Mouse (Mus musculus) embryonic facial prominence, embryonic 14.5 days (tissue): Measurements from ENCODE around the gene Samd9l. TPM values are rescaled to one million over a fixed set of nuclear protein-coding genes. Genes with fewer than 3 reads are reported as not detected.
A peak's percentile ranks its signal among the peaks of the same experiment; 100 is the strongest.
"Not testable (repeated sequence)": the region's sequence is repeated elsewhere in the genome, so short reads cannot be mapped to it uniquely, and the experiment has no call there.

Experiments used
- ATAC-seq: fragments of 200-750 bp; cut with Nextera tagmentation; 2 replicates; pipeline ENCODE4 v1.8.0; 2017; ENCODE audit warnings: low read depth, moderate number of reproducible peaks, moderate TSS enrichment
- DNase-seq: peaks from one replicate; pipeline ENCODE4 v3.0.0-alpha.2; 2015; ENCODE audit warnings: low spot score
- H3K27ac ChIP-seq: fragments of 300-500 bp; sonication (generic); replicated peaks from 2 replicates; pipeline ENCODE4 v1.5.1; 2014; ENCODE audit warnings: low read depth, mild to moderate bottlenecking, low read length, moderate library complexity
- H3K27me3 ChIP-seq: fragments of 300-500 bp; sonication (generic); replicated peaks from 2 replicates; pipeline ENCODE4 v1.6.1; 2014; ENCODE audit warnings: low read length; ENCODE audit not compliant: control insufficient read depth, insufficient read depth
- H3K36me3 ChIP-seq: fragments of 300-500 bp; sonication (generic); 2 replicates; pipeline ENCODE4 v1.6.1; 2014; ENCODE audit warnings: low read length, mixed read lengths; ENCODE audit not compliant: control insufficient read depth, insufficient read depth
- H3K4me1 ChIP-seq: fragments of 300-500 bp; sonication (generic); 2 replicates; pipeline ENCODE4 v1.6.1; 2014; ENCODE audit warnings: antibody characterized with exemption, low read length; ENCODE audit not compliant: control insufficient read depth, insufficient read depth
- H3K4me2 ChIP-seq: fragments of 300-500 bp; sonication (generic); 2 replicates; pipeline ENCODE4 v1.6.1; 2014; ENCODE audit warnings: low read depth, mild to moderate bottlenecking, low read length, moderate library complexity, mixed read lengths
- H3K4me3 ChIP-seq: fragments of 300-500 bp; sonication (generic); 2 replicates; pipeline ENCODE4 v1.5.1; 2014; ENCODE audit warnings: low read depth, mild to moderate bottlenecking, low read length
- H3K9ac ChIP-seq: fragments of 300-500 bp; sonication (generic); 2 replicates; pipeline ENCODE4 v1.6.1; 2014; ENCODE audit warnings: low read depth, mild to moderate bottlenecking, low read length, moderate library complexity, mixed read lengths
- H3K9me3 ChIP-seq: fragments of 300-500 bp; sonication (generic); 2 replicates; pipeline ENCODE4 v1.6.1; 2016; ENCODE audit warnings: low read length; ENCODE audit not compliant: control insufficient read depth
- WGBS: fragments of 180-500 bp; shearing (Covaris S2); extraction: QIAGEN DNeasy Blood & Tissue Kit; methylation state at CpG from one replicate; pipeline ENCODE4 v1.1.7; 2014; 5-methylcytosine and 5-hydroxymethylcytosine counted together
- polyA plus RNA-seq: library from polyadenylated mRNA; unstranded; fragments of >200 nt; fragmentation: Nextera tagmentation; extraction: Ambion mirVana; gene quantifications from 2 replicates; pipeline ENCODE4 v1.2.1, GENCODE M21; 2014

Samd9l gene
- polyA plus RNA-seq, 1 experiment from 2014 or later = 4.3 TPM

- not testable (repeated sequence) for H3K27me3 ChIP-seq, H3K27ac ChIP-seq, DNase-seq, H3K9ac ChIP-seq, H3K4me3 ChIP-seq, ATAC-seq, H3K4me1 ChIP-seq, H3K36me3 ChIP-seq, H3K4me2 ChIP-seq, H3K9me3 ChIP-seq
- 86% methylated on average over 5 of the region's 7 CpGs for WGBS
These were observed 2.0 kb downstream of the Samd9l start for GRCm38 (mm10) chr6:3397182-3397906.

DNA sequence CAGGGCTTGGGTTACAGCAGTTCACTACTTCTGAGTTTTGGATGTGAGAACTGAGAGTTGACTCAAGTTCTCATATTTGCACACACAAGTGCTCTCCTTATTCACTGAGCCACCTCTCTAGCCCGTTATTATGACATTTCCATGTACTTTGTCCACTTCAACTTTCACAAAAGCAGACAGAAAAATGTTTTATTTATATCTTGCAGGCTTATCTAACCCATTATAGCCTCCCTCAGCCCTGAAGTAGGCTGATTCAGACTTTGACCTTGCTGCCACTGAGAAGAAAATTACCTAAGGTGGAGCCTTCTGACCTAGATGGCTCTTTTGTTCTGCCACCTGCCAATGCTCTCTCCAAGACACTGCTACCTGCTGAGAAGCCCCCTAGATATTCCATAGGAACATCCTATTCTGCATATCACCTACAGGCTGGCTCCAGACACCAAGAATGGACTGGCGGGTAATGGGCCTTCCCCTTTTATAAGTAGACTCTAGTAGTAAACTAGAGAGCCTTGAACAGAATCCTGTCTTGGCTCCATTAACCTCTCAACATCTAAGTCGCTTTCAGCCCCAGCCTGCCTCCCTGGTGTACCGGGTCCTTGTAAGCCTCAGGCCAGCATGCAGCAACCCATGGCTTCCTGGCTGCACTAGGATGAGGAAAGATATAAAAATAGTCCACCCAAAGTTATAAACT is 3.3 kb downstream of the Samd9l start:
- DNase-seq, H3K36me3 ChIP-seq, H3K4me1 ChIP-seq, H3K9me3 ChIP-seq, ATAC-seq, H3K27me3 ChIP-seq, H3K4me3 ChIP-seq, H3K27ac ChIP-seq, H3K4me2 ChIP-seq, H3K9ac ChIP-seq: not testable (repeated sequence)
- WGBS = 69% methylated on average over 4 of the region's 4 CpGs

DNA sequence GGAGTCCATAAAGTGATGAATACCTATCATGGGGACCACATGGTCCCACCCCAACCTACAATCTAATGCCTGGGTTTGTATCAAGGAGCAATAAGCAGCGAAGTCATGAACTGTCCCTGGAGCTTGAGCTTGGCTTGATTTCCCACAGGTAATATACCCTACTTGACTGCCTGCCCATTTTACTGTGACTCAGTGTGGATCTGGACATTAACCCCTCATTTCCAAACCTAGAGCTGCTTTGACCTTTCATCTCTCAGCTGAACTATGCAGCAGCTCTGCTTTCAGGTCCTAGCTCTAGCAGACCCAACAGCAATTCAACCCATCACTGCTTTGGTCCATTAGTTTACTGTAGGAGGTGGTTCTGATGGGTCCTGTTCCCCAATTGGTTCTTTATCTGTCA is 9.4 kb downstream of the Samd9l start:
- no peaks in the 10 kb centered on the region for H3K9me3 ChIP-seq
- ATAC-seq (no peak), DNase-seq (no peak)
- no peak overlapping the region for H3K4me2 ChIP-seq
- H3K27me3 ChIP-seq = no peaks in the 10 kb centered on the region
- no peak overlapping the region for H3K27ac ChIP-seq
- no peak overlapping the region for H3K4me3 ChIP-seq
- H3K9ac ChIP-seq = no peak overlapping the region
- WGBS = 69% methylated on average over 1 of the region's 1 CpGs
- no peaks in the 10 kb centered on the region for H3K36me3 ChIP-seq
- no peaks in the 10 kb centered on the region for H3K4me1 ChIP-seq

GRCm38 (mm10) chr6:3386565-3386964 is 12.8 kb downstream of the Samd9l start:
- 79% methylated on average over 6 of the region's 6 CpGs for WGBS
- no peak for DNase-seq

GRCm38 (mm10) chr6:3384816-3385215 is 14.6 kb downstream of the Samd9l start:
- DNase-seq, H3K36me3 ChIP-seq, H3K9me3 ChIP-seq, H3K4me2 ChIP-seq, H3K9ac ChIP-seq, H3K27me3 ChIP-seq, H3K4me3 ChIP-seq, H3K4me1 ChIP-seq, H3K27ac ChIP-seq: not testable (repeated sequence)
- ATAC-seq = peak; percentile 55; the same call in 1 of the 2 replicates

More at GRCm38 (mm10) chr6:3386565-3386964, 12.8 kb downstream of the Samd9l start:
- H3K4me2 ChIP-seq = no peak overlapping the region
- H3K9ac ChIP-seq = no peak overlapping the region
- no peak overlapping the region for H3K27ac ChIP-seq
- H3K27me3 ChIP-seq = no peaks in the 10 kb centered on the region
- no peak for ATAC-seq
- H3K36me3 ChIP-seq = no peaks in the 10 kb centered on the region
- H3K4me3 ChIP-seq = no peak overlapping the region
- no peaks in the 10 kb centered on the region for H3K4me1 ChIP-seq
- no peaks in the 10 kb centered on the region for H3K9me3 ChIP-seq

DNA sequence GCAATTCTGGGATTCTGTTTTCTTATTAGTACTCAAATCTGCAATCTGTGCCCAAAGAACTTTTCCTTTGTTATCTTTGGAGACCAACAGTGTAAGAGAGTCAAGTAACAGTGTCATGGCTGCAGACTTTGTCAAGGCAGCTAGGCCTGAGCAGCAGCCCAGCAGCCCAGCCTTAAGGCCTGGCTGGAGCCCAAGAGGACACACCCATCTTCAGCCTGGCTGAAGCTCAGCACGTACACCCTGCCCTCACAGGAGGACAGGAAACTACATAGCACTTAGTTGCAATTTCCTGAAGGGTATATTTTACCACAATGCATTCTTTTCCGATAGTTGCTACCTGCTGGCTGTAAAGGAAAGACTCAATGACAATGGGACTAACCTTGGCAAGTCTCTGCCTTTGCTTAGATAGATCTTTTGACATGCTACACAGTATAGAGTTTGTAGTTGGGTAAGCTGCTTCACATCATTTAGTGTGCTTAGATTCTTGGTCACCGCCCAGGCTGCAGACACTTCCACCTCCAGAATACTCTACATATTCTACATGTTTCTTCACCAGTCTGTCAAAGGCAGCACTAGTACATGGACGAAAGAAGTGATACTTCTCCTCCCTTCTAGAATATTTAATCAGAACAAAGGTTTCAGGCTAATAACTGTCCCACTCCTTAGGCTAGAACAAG is 15.1 kb downstream of the Samd9l start:
- peak; percentile 53; the same call in 1 of the 2 replicates for ATAC-seq
- H3K27ac ChIP-seq, H3K4me1 ChIP-seq: not testable (repeated sequence)

DNA sequence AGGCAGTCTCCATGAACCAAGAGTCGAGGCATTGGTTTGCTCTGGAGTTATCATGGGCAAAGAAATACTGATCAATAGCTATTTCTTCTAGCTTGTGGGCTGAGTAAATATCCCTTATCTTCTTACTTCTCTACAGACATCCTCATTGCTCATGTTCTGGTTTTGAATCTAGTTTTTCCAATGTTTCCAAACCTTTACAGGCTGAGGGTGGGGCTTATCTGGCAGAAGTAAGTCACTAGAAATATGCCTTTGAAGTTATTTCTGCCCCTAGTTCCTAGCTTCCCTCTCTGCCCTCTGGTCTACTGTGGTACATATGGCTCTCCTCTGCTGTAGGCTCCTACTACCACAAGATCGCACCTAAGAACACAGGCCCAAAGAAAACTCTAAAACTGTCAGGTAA is 20.2 kb downstream of the Samd9l start:
- H3K36me3 ChIP-seq = no peaks in the 10 kb centered on the region
- H3K27me3 ChIP-seq = no peaks in the 10 kb centered on the region
- H3K27ac ChIP-seq = no peak overlapping the region
- no peaks in the 10 kb centered on the region for H3K4me1 ChIP-seq
- no peak for DNase-seq
- no peak for ATAC-seq
- no peak overlapping the region for H3K9ac ChIP-seq
- H3K4me2 ChIP-seq = no peak overlapping the region
- whole genome bisulfite sequencing = 89% methylated on average over 2 of the region's 2 CpGs
- no peaks in the 10 kb centered on the region for H3K9me3 ChIP-seq
- no peak overlapping the region for H3K4me3 ChIP-seq

More for the DNA sequence above, 15.1 kb downstream of the Samd9l start:
- no CpG with 5 or more reads among the region's 4 CpGs for WGBS
- not testable (repeated sequence) for H3K9me3 ChIP-seq, DNase-seq, H3K9ac ChIP-seq, H3K36me3 ChIP-seq, H3K4me2 ChIP-seq, H3K4me3 ChIP-seq, H3K27me3 ChIP-seq

- Histone ChIP-seq H3K4me2 (no peak overlapping the region), H3K27ac (no peak overlapping the region), H3K9ac (no peak overlapping the region), H3K27me3 (no peaks in the 10 kb centered on the region), H3K36me3 (no peaks in the 10 kb centered on the region), H3K4me1 (no peaks in the 10 kb centered on the region), H3K4me3 (no peak overlapping the region), H3K9me3 (no peaks in the 10 kb centered on the region)
- DNase-seq (no peak), ATAC-seq (no peak)
- WGBS = 87% methylated on average over 5 of the region's 5 CpGs
These were observed 22.7 kb downstream of the Samd9l start for GRCm38 (mm10) chr6:3376687-3377086.
